Mouse (Mus musculus) layer of hippocampus, postnatal 36 days (tissue): ENCODE results near the gene Rbm24. TPM values are rescaled to one million over a fixed set of nuclear protein-coding genes. Genes with fewer than 3 reads are reported as not detected.

Experiments used
- DNase-seq, 2 experiments: peaks; one replicate each; pipeline ENCODE4 v3.0.0; 2022
- total RNA-seq, 2 experiments: library from RNA; stranded (reverse); gene quantifications; 2 replicates each; pipeline ENCODE4 v1.2.3; 2021

Rbm24 gene
- total RNA-seq, 2 experiments from 2014 or later = 21.4 to 23.6 TPM

GRCm38 (mm10) chr13:46438960-46439359 is 20.7 kb downstream of the Rbm24 start:
- no peak for DNase-seq

- no peak for DNase-seq
Observed at GRCm38 (mm10) chr13:46444021-46444420, 25.8 kb downstream of the Rbm24 start.

- DNase-seq = no peak
Observed at GRCm38 (mm10) chr13:46446062-46446461, 27.8 kb downstream of the Rbm24 start.

- DNase-seq = no peak
Observed at GRCm38 (mm10) chr13:46448276-46448675, 30.0 kb downstream of the Rbm24 start.

GRCm38 (mm10) chr13:46449955-46450354 is 31.7 kb downstream of the Rbm24 start:
- DNase-seq = no peak

GRCm38 (mm10) chr13:46450623-46451022 is 32.4 kb downstream of the Rbm24 start:
- no peak for DNase-seq

GRCm38 (mm10) chr13:46451548-46451947 is 33.3 kb downstream of the Rbm24 start:
- no peak for DNase-seq

GRCm38 (mm10) chr13:46459546-46459945 is 41.3 kb downstream of the Rbm24 start:
- DNase-seq = no peak

- no peak for DNase-seq
Observed at GRCm38 (mm10) chr13:46462280-46462679, 44.0 kb downstream of the Rbm24 start.

GRCm38 (mm10) chr13:46463764-46464163 is 45.5 kb downstream of the Rbm24 start:
- peak in 1 of 2 experiments; percentile 9 for DNase-seq

GRCm38 (mm10) chr13:46468251-46468650 is 50.0 kb downstream of the Rbm24 start:
- DNase-seq = no peak

GRCm38 (mm10) chr13:46469536-46469935 is 51.3 kb downstream of the Rbm24 start:
- DNase-seq = no peak

Other genes with a start within 250 kb of the Rbm24 start
- gene Stmnd1, start 144.7 kb upstream of the Rbm24 start, total RNA-seq = not detected
- 100 to 1,000 TPM; 207 to 228 TPM for gene Cap2, start 83.4 kb downstream of the Rbm24 start, total RNA-seq